Mouse (Mus musculus): ENCODE measurements at regions not wholly inside any gene's neighbourhood (a gene's known extent, or its start where the extent isn't known, plus 50 kb on each side); places are given as distances from the start of the nearest gene placed in this dataset.

DNA sequence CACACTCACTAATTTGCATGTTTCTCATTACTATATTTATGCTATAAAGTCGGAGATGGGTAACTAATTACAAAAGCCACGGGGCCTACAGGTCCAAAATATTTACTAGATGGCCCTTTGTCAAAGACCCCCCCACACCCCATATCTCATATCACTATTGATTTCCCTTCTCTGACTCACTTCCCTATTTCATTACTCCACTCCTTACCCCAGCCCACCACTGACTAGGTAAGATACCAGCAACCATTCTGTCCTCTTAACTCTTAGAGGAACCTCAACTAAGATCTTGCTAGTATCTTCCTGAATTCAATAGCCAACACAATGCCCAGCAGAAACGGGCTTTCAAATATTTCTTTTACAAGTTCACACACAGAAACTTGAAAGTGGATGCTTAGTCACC lies 187.1 kb upstream of the Cpeb2 start:
- WGBS = 93% methylated on average over 3 of the region's 3 CpGs
- DNase-seq = no peak
- H3K4me3 ChIP-seq (ENCODE audit: low read depth, low read length) = no peak overlapping the region
- no peak overlapping the region for H3K4me2 ChIP-seq (ENCODE audit: low read depth)
- H3K9ac ChIP-seq = no peak overlapping the region
- TF ChIP-seq CTCF (IDR thresholded peaks at IDR 0.05; ENCODE audit: low read depth) = no peak
- H3K27me3 ChIP-seq (ENCODE audit: insufficient read depth, low read length) = no peaks in the 10 kb centered on the region
- H3K36me3 ChIP-seq (ENCODE audit: insufficient read depth) = no peaks in the 10 kb centered on the region
- H3K4me1 ChIP-seq (ENCODE audit: insufficient read depth) = no peaks in the 10 kb centered on the region
- ATAC-seq = no peak
- H3K9me3 ChIP-seq (ENCODE audit: low read length) = no peaks in the 10 kb centered on the region
- no peak overlapping the region for H3K27ac ChIP-seq (ENCODE audit: low read depth, low read length)

DNA sequence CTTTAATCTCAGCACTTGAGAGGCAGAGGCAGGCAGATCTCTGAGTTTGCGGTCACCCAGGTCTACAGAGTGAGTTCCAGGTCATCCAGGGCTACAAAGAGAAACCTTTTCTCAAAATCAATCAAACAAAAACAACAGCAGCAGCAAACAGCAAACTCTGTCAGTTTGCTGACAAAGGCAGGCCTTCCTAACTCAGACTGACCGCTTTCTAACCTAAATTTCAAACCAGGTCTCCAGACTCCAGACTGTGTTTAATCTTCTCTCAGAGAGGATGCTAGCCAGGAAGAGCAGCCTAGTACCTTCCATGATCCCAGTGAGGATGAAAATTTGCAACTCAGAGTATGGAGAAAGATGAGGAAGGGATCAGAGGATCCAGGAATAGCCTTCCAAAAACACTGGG lies 185.7 kb upstream of the Cpeb2 start:
- no peaks in the 10 kb centered on the region for H3K9me3 ChIP-seq (ENCODE audit: low read length)
- no peaks in the 10 kb centered on the region for H3K36me3 ChIP-seq (ENCODE audit: insufficient read depth)
- no peaks in the 10 kb centered on the region for H3K4me1 ChIP-seq (ENCODE audit: insufficient read depth)
- DNase-seq (no peak), ATAC-seq (no peak)
- no peak overlapping the region for H3K9ac ChIP-seq
- no peak overlapping the region for H3K4me2 ChIP-seq (ENCODE audit: low read depth)
- 99% methylated on average over 2 of the region's 2 CpGs for WGBS
- TF ChIP-seq CTCF (IDR thresholded peaks at IDR 0.05; ENCODE audit: low read depth) = no peak
- no peaks in the 10 kb centered on the region for H3K27me3 ChIP-seq (ENCODE audit: insufficient read depth, low read length)
- no peak overlapping the region for H3K4me3 ChIP-seq (ENCODE audit: low read depth, low read length)
- H3K27ac ChIP-seq (ENCODE audit: low read depth, low read length) = no peak overlapping the region

DNA sequence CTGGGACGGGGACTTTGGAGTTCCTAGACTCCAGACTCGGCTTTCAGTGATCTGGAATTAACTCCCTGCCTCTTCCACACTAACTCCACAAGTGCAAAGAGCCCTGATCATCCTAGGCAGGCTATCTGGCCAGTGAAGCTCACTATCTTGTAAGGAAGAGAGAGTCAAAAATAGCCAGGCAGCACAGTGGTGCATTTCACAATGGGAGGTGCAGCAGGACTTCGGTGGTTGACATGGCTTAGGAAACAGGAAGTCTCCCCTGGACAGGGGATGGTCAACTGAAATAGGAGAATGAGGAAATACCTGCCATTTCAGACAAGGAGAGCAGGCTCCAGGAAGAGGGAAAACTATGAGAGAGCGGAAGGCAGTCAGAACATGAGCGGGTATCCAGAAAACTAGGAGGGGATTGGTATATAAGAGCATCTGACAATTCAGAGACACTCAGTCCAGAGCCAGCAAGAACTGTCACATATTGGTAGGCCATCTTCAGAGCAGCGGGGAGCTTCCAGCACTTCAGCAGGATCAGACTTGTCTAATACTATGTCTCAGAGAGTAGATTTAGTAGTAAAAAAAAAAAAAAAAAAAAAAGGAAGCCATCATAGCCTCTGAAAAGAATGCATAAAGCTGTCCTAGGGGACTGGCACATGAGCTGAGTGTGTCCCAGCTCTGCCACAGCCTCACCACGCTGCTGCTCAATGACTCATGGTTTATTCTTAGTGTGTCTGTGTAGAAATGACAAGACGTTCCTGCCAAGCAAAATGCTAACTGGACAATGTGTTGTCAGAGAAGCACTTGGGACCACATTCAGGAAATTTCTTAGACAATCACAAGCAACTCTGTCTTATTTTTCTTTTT lies 184.5 kb upstream of the Cpeb2 start:
- H3K4me1 ChIP-seq (ENCODE audit: insufficient read depth) = no peaks in the 10 kb centered on the region

DNA sequence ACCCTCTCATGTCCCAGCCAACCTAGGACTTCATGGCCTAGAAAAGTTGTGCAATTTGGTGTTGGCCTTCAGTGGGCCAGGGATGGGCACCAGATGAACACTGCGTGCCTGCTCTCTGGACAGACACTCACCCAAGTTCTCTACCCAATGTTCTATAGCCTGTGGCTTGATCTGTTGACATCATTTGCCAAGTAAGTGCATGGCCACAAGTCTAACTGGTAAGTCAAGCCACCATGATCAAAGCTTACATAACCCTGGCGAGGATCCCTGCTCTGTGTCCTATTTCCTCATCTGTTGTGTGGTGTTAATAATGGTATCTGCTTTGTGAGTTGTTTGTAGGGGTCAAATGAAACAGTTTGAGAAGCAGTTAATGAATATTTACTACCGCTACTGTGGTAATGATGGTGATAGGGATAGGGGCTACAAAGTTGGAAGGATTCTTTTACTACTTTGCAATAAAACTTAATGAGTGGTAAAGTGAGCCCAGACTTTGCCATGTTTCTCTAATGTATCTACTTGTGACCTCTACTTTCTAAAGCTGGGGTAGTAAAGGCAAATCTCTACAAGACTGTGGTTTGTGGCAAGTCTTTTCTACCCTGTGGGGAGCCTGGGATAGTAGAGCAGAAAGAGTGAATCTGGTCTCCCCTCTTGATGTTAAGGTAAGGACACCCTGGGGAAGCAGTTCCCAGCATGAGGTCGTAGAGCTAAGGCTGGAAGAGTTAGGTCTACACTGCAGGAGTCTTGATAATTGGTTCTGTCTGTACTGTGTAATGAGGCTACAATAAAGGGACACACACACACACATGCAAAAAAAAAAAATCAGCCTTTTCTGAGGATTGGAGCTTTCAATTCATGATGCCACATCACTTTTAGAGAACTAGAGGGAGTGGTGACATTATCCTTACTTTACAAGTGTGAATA lies 183.3 kb upstream of the Cpeb2 start:
- no peak for ATAC-seq
- no peak for TF ChIP-seq CTCF (IDR thresholded peaks at IDR 0.05; ENCODE audit: low read depth)
- no peak for DNase-seq
- Histone ChIP-seq H3K9ac (no peak overlapping the region), H3K4me1 (ENCODE audit: insufficient read depth) (no peaks in the 10 kb centered on the region), H3K27ac (ENCODE audit: low read depth, low read length) (no peak overlapping the region), H3K4me2 (ENCODE audit: low read depth) (no peak overlapping the region), H3K36me3 (ENCODE audit: insufficient read depth) (no peaks in the 10 kb centered on the region), H3K27me3 (ENCODE audit: insufficient read depth, low read length) (no peaks in the 10 kb centered on the region), H3K9me3 (ENCODE audit: low read length) (no peaks in the 10 kb centered on the region), H3K4me3 (ENCODE audit: low read depth, low read length) (no peak overlapping the region)
- WGBS = 83% methylated on average over 4 of the region's 4 CpGs

More for the DNA sequence above, 184.5 kb upstream of the Cpeb2 start:
- no peak overlapping the region for H3K27ac ChIP-seq (ENCODE audit: low read depth, low read length)
- H3K9ac ChIP-seq = no peak overlapping the region
- H3K9me3 ChIP-seq (ENCODE audit: low read length) = no peaks in the 10 kb centered on the region
- ATAC-seq = no peak
- no peak for TF ChIP-seq CTCF (IDR thresholded peaks at IDR 0.05; ENCODE audit: low read depth)
- H3K4me2 ChIP-seq (ENCODE audit: low read depth) = no peak overlapping the region
- DNase-seq = no peak
- no peak overlapping the region for H3K4me3 ChIP-seq (ENCODE audit: low read depth, low read length)
- 77% methylated on average over 8 of the region's 8 CpGs for WGBS
- no peaks in the 10 kb centered on the region for H3K27me3 ChIP-seq (ENCODE audit: insufficient read depth, low read length)
- H3K36me3 ChIP-seq (ENCODE audit: insufficient read depth) = no peaks in the 10 kb centered on the region

DNA sequence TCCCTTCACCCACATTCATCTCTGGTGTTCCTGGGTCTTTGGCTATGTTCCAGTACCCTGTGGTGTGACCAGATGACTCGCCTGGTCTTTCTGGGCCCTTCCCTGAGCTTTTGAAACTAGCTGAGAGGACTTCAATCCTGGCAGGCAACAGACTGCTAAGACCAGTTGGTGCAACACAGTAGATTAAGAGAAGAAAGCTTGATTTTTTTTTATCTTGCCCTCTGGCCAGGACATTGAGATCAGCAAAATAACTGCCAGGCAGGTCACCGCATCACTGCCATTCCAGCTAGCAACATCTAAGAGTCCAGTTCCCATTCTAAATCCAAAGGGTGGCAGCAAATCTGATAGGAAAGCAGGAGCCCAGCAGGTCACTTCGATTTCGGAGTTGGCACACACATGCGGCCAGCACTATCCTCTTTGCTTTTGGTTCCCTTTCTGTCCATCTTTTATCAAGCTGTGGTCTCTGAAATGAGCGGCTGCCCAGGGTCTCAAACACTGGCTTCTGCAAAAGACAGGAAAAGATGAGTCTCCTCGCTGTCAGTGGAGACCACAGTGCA lies 181.9 kb upstream of the Cpeb2 start:
- H3K4me2 ChIP-seq (ENCODE audit: low read depth) = no peak overlapping the region
- no peaks in the 10 kb centered on the region for H3K36me3 ChIP-seq (ENCODE audit: insufficient read depth)
- no peaks in the 10 kb centered on the region for H3K4me1 ChIP-seq (ENCODE audit: insufficient read depth)
- TF ChIP-seq CTCF (IDR thresholded peaks at IDR 0.05; ENCODE audit: low read depth) = no peak
- H3K27ac ChIP-seq (ENCODE audit: low read depth, low read length) = no peak overlapping the region
- ATAC-seq (no peak), DNase-seq (no peak)
- no peaks in the 10 kb centered on the region for H3K27me3 ChIP-seq (ENCODE audit: insufficient read depth, low read length)
- no peaks in the 10 kb centered on the region for H3K9me3 ChIP-seq (ENCODE audit: low read length)
- WGBS = 91% methylated on average over 7 of the region's 7 CpGs
- H3K4me3 ChIP-seq (ENCODE audit: low read depth, low read length) = no peak overlapping the region
- H3K9ac ChIP-seq = no peak overlapping the region

DNA sequence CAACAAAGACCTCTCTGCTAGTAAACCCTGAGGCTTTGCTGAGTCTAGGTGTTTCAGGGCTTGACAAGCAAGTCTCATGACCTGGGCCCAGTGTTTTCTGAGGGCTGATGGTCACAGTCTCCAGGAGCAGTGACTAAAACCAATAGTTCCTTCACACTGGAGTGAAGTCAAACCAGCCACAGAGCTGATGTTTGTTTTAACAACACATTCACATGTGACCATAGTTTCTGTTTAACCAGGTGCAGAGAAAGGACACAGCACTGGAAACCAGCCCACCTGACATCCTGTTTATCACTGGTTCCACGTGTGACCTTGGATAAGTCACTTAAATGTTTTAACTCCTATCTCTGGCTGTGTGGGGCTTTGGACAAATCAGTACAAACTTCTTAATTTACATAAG lies 180.3 kb upstream of the Cpeb2 start:
- ATAC-seq (no peak), DNase-seq (no peak)
- no peak overlapping the region for H3K9ac ChIP-seq
- no peak for TF ChIP-seq CTCF (IDR thresholded peaks at IDR 0.05; ENCODE audit: low read depth)
- 55% methylated on average over 1 of the region's 1 CpGs for WGBS
- H3K4me1 ChIP-seq (ENCODE audit: insufficient read depth) = no peaks in the 10 kb centered on the region
- H3K36me3 ChIP-seq (ENCODE audit: insufficient read depth) = no peaks in the 10 kb centered on the region
- no peaks in the 10 kb centered on the region for H3K27me3 ChIP-seq (ENCODE audit: insufficient read depth, low read length)
- no peaks in the 10 kb centered on the region for H3K9me3 ChIP-seq (ENCODE audit: low read length)
- no peak overlapping the region for H3K4me3 ChIP-seq (ENCODE audit: low read depth, low read length)
- no peak overlapping the region for H3K4me2 ChIP-seq (ENCODE audit: low read depth)
- H3K27ac ChIP-seq (ENCODE audit: low read depth, low read length) = no peak overlapping the region

DNA sequence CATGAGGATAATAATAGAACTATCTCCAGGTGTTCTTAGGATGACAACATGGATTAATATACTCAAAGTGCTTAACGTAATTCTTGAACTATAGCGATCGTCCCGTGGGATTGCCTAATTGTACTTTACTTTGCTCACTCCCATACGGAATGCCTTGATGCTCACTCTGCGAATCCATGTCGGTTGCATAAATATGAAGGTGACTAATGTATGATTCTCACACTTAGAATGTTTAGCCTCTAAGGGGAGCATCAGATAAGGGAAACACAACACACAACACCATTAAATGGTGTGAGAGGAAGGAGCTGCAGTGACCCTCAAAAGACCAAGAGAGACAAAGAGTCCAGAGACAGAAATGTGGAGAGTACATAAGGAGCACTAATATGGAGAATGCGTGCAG lies 178.4 kb upstream of the Cpeb2 start:
- H3K9me3 ChIP-seq (ENCODE audit: low read length) = no peaks in the 10 kb centered on the region
- H3K4me1 ChIP-seq (ENCODE audit: insufficient read depth) = no peaks in the 10 kb centered on the region
- H3K4me2 ChIP-seq (ENCODE audit: low read depth) = no peak overlapping the region
- H3K27ac ChIP-seq (ENCODE audit: low read depth, low read length) = no peak overlapping the region
- DNase-seq (no peak), ATAC-seq (no peak)
- H3K4me3 ChIP-seq (ENCODE audit: low read depth, low read length) = no peak overlapping the region
- H3K36me3 ChIP-seq (ENCODE audit: insufficient read depth) = no peaks in the 10 kb centered on the region
- no peak for TF ChIP-seq CTCF (IDR thresholded peaks at IDR 0.05; ENCODE audit: low read depth)
- no peak overlapping the region for H3K9ac ChIP-seq
- H3K27me3 ChIP-seq (ENCODE audit: insufficient read depth, low read length) = no peaks in the 10 kb centered on the region
- WGBS = 93% methylated on average over 8 of the region's 8 CpGs

Data from forebrain, postnatal 0 days (tissue).